Mouse (Mus musculus) adrenal gland, postnatal 4 days (tissue): Measurements from ENCODE around the gene Pgk1. TPM values are rescaled to one million over a fixed set of nuclear protein-coding genes. Genes with fewer than 3 reads are reported as not detected.
A peak's percentile ranks its signal among the peaks of the same experiment; 100 is the strongest.

Experiments
- DNase-seq, 2 experiments: peaks; one replicate each; pipeline ENCODE4 v3.0.0; 2021 to 2022; ENCODE audit warnings: low spot score in 2 of 2, mixed read lengths in 2 of 2
- total RNA-seq, 2 experiments: library from RNA; stranded (reverse); gene quantifications; 2 replicates each; pipeline ENCODE4 v1.2.3; 2021

The Pgk1 gene
- total RNA-seq, 2 experiments from 2014 or later = 189 to 231 TPM

- no peak for DNase-seq
Observed at GRCm38 (mm10) chrX:106209100-106209499, 22.2 kb downstream of the Pgk1 start.

GRCm38 (mm10) chrX:106219171-106220032, 32.5 kb downstream of the Pgk1 start:
- peak; percentile 27 to 31 for DNase-seq

GRCm38 (mm10) chrX:106221058-106221457, 34.2 kb downstream of the Pgk1 start, which contains the start of gene Taf9b:
Gene Taf9b, minus strand, starts transcription at chrX:106221158.
- DNase-seq = no peak

Other genes starting within 250 kb of the Pgk1 start
- 10 to 100 TPM; 51.6 to 57.8 TPM for gene Magt1, start 175.2 kb upstream of the Pgk1 start, total RNA-seq
- 100 to 1,000 TPM; 338 to 374 TPM for gene Cox7b, start 171.4 kb upstream of the Pgk1 start, total RNA-seq
- gene Atp7a, start 159.8 kb upstream of the Pgk1 start, total RNA-seq = 10 to 100 TPM; 34.1 to 39.3 TPM
- gene Tlr13, start 43.9 kb upstream of the Pgk1 start, total RNA-seq = 1 to 10 TPM; 2.1 to 2.4 TPM
- 10 to 100 TPM; 14.5 to 16.1 TPM for gene Taf9b, start 34.1 kb downstream of the Pgk1 start, total RNA-seq
- under 1 TPM in 1 of 2 experiments, not detected in 1; 0.14 TPM for gene Fnd3c2, start 68.3 kb downstream of the Pgk1 start, total RNA-seq